Mouse (Mus musculus) naive thymus-derived CD4-positive, alpha-beta T cell, adult 5 months (primary cell): ENCODE results near the gene Arhgef6. TPM values are rescaled to one million over a fixed set of nuclear protein-coding genes. Genes with fewer than 3 reads are reported as not detected.

ENCODE experiments used
- polyA plus RNA-seq: library from polyadenylated mRNA; unstranded; fragments of 100-300 nt; shearing (Covaris generic); gene quantifications from one replicate; pipeline ENCODE4 v1.2.1, GENCODE M21; 2017

The Arhgef6 gene
- polyA plus RNA-seq, result 105 TPM

GRCm38 (mm10) chrX:57338371-57339211, at the start of gene Arhgef6:
Gene Arhgef6, minus strand, starts transcription at chrX:57338729.

GRCm38 (mm10) chrX:57211876-57212275, 126.7 kb downstream of the Arhgef6 start, which contains the start of gene Cd40lg:
Gene Cd40lg, plus strand, starts transcription at chrX:57212143.

Other genes starting within 250 kb of the Arhgef6 start
- gene Cd40lg, start 126.6 kb downstream of the Arhgef6 start, polyA plus RNA-seq, result 269 TPM
- 74.0 TPM for gene Rbmx, start 54.3 kb upstream of the Arhgef6 start, polyA plus RNA-seq
- gene Gm364, start 70.4 kb upstream of the Arhgef6 start, polyA plus RNA-seq, result not detected
- gene Gpr101, start 165.0 kb upstream of the Arhgef6 start, polyA plus RNA-seq, result not detected